Mouse (Mus musculus) neural tube, embryonic 14.5 days (tissue): ENCODE measurements around the gene Cox8a. TPM values are rescaled to one million over a fixed set of nuclear protein-coding genes. Genes with fewer than 3 reads are reported as not detected.
A peak's percentile ranks its signal among the peaks of the same experiment; 100 is the strongest.

Experiments
- ATAC-seq: fragments of 200-750 bp; cut with Nextera tagmentation; 2 replicates; pipeline ENCODE4 v1.8.0; 2017; ENCODE audit warnings: low read depth, mild to moderate bottlenecking, moderate TSS enrichment, moderate library complexity
- H3K27ac ChIP-seq: fragments of 300-500 bp; sonication (generic); 2 replicates; pipeline ENCODE4 v1.5.1; 2014; ENCODE audit warnings: low read depth, mild to moderate bottlenecking, control low read depth, low read length, moderate library complexity, mixed read lengths
- H3K27me3 ChIP-seq: fragments of 300-500 bp; sonication (generic); 2 replicates; pipeline ENCODE4 v1.6.1; 2014; ENCODE audit warnings: low read length; ENCODE audit not compliant: control insufficient read depth, insufficient read depth
- H3K36me3 ChIP-seq: fragments of 300-500 bp; sonication (generic); 2 replicates; pipeline ENCODE4 v1.6.1; 2014; ENCODE audit warnings: low read length, mixed read lengths; ENCODE audit not compliant: control insufficient read depth, insufficient read depth
- H3K4me1 ChIP-seq: fragments of 300-500 bp; sonication (generic); 2 replicates; pipeline ENCODE4 v1.6.1; 2014; ENCODE audit warnings: low read length; ENCODE audit not compliant: control insufficient read depth, insufficient read depth
- H3K4me2 ChIP-seq: fragments of 300-500 bp; sonication (generic); 2 replicates; pipeline ENCODE4 v1.6.1; 2014; ENCODE audit warnings: mild to moderate bottlenecking, low read depth, low read length, control low read depth
- H3K4me3 ChIP-seq: fragments of 300-500 bp; sonication (generic); 2 replicates; pipeline ENCODE4 v1.5.1; 2014; ENCODE audit warnings: low read depth, low read length, control low read depth, mixed read lengths
- H3K9ac ChIP-seq: fragments of 300-500 bp; sonication (generic); replicated peaks from 2 replicates; pipeline ENCODE4 v1.6.1; 2014; ENCODE audit warnings: low read depth, mild to moderate bottlenecking, control low read depth, low read length, mixed read lengths
- H3K9me3 ChIP-seq: fragments of 300-500 bp; sonication (generic); 2 replicates; pipeline ENCODE4 v1.6.1; 2016; ENCODE audit warnings: low read length; ENCODE audit not compliant: control insufficient read depth
- WGBS: fragments of 180-500 bp; shearing (Covaris S2); extraction: QIAGEN DNeasy Blood & Tissue Kit; methylation state at CpG from one replicate; pipeline ENCODE4 v1.1.7; 2014; 5-methylcytosine and 5-hydroxymethylcytosine counted together
- polyA plus RNA-seq: library from polyadenylated mRNA; unstranded; fragments of >200 nt; fragmentation: Nextera tagmentation; extraction: Ambion mirVana; gene quantifications from 2 replicates; pipeline ENCODE4 v1.2.1, GENCODE M21; 2014

Cox8a gene
- polyA plus RNA-seq, 1 experiment from 2014 or later: 1,330 TPM

- Histone ChIP-seq H3K27me3 (no peaks in the 10 kb centered on the region), H3K27ac (no peak overlapping the region), H3K36me3 (peaks cover 39% of the 10 kb centered on the region), H3K4me1 (no peaks in the 10 kb centered on the region), H3K4me3 (no peak overlapping the region), H3K9me3 (no peaks in the 10 kb centered on the region), H3K4me2 (no peak overlapping the region), H3K9ac (no peak overlapping the region)
- WGBS: 80% methylated on average over 6 of the region's 6 CpGs
- ATAC-seq: no peak
Measured at GRCm38 (mm10) chr19:7226511-7226914, 9.1 kb upstream of the Cox8a start.

GRCm38 (mm10) chr19:7225096-7225690 is 7.8 kb upstream of the Cox8a start:
- ATAC-seq: no peak
- Histone ChIP-seq H3K9me3 (no peaks in the 10 kb centered on the region), H3K4me2 (no peak overlapping the region), H3K27ac (no peak overlapping the region), H3K4me1 (no peaks in the 10 kb centered on the region), H3K4me3 (no peak overlapping the region), H3K36me3 (peaks cover 34% of the 10 kb centered on the region), H3K27me3 (no peaks in the 10 kb centered on the region), H3K9ac (no peak overlapping the region)
- 87% methylated on average over 9 of the region's 9 CpGs for WGBS

GRCm38 (mm10) chr19:7224253-7224652 is 6.8 kb upstream of the Cox8a start:
- Histone ChIP-seq H3K4me1 (no peaks in the 10 kb centered on the region), H3K36me3 (peaks cover 25% of the 10 kb centered on the region), H3K9ac (no peak overlapping the region), H3K4me3 (no peak overlapping the region), H3K27me3 (no peaks in the 10 kb centered on the region), H3K4me2 (no peak overlapping the region), H3K9me3 (no peaks in the 10 kb centered on the region), H3K27ac (no peak overlapping the region)
- ATAC-seq: no peak
- WGBS: 81% methylated on average over 3 of the region's 3 CpGs

GRCm38 (mm10) chr19:7223488-7223887 is 6.1 kb upstream of the Cox8a start:
- H3K4me2 ChIP-seq: no peak overlapping the region
- H3K27ac ChIP-seq: no peak overlapping the region
- no peaks in the 10 kb centered on the region for H3K4me1 ChIP-seq
- H3K4me3 ChIP-seq: no peak overlapping the region
- no peaks in the 10 kb centered on the region for H3K27me3 ChIP-seq
- H3K9ac ChIP-seq: no peak overlapping the region
- ATAC-seq: no peak
- no peaks in the 10 kb centered on the region for H3K9me3 ChIP-seq
- H3K36me3 ChIP-seq: peaks cover 21% of the 10 kb centered on the region

- Histone ChIP-seq H3K27ac (no peak overlapping the region), H3K9me3 (no peaks in the 10 kb centered on the region), H3K4me2 (no peak overlapping the region), H3K4me3 (no peak overlapping the region), H3K4me1 (no peaks in the 10 kb centered on the region), H3K27me3 (no peaks in the 10 kb centered on the region), H3K36me3 (peaks cover 8% of the 10 kb centered on the region; the same call in 1 of the 2 replicates), H3K9ac (no peak overlapping the region)
- 88% methylated on average over 6 of the region's 6 CpGs for WGBS
- no peak for ATAC-seq
Measured at GRCm38 (mm10) chr19:7222196-7222595, 4.8 kb upstream of the Cox8a start.

- Histone ChIP-seq H3K27me3 (no peaks in the 10 kb centered on the region), H3K27ac (no peak overlapping the region), H3K9me3 (no peaks in the 10 kb centered on the region), H3K36me3 (peaks cover 6% of the 10 kb centered on the region; the same call in 1 of the 2 replicates), H3K4me3 (no peak overlapping the region), H3K4me1 (peaks cover 17% of the 10 kb centered on the region), H3K9ac (no peak overlapping the region), H3K4me2 (no peak overlapping the region)
- WGBS: 98% methylated on average over 5 of the region's 5 CpGs
- no peak for ATAC-seq
Measured at GRCm38 (mm10) chr19:7218753-7219152, 1.3 kb upstream of the Cox8a start.

- H3K4me1 ChIP-seq: peaks cover 17% of the 10 kb centered on the region
- H3K9ac ChIP-seq: no peak overlapping the region; the same call in 1 of the 2 replicates
- 12% methylated on average over 6 of the region's 6 CpGs for WGBS
- H3K27me3 ChIP-seq: no peaks in the 10 kb centered on the region
- no peak for ATAC-seq
- H3K4me3 ChIP-seq: peak overlapping the region; percentile 69
- no peaks in the 10 kb centered on the region for H3K9me3 ChIP-seq
- peaks cover 6% of the 10 kb centered on the region; the same call in 1 of the 2 replicates for H3K36me3 ChIP-seq
- H3K27ac ChIP-seq: no peak overlapping the region
- H3K4me2 ChIP-seq: peak overlapping the region; percentile 36
Measured at GRCm38 (mm10) chr19:7217926-7218267, 481 bp upstream of the Cox8a start.

- no peak for ATAC-seq
- 94% methylated on average over 5 of the region's 5 CpGs for WGBS
- no peak overlapping the region for H3K4me3 ChIP-seq
- no peaks in the 10 kb centered on the region for H3K27me3 ChIP-seq
- H3K4me1 ChIP-seq: peaks cover 17% of the 10 kb centered on the region
- H3K36me3 ChIP-seq: peaks cover 9% of the 10 kb centered on the region
- no peak overlapping the region for H3K27ac ChIP-seq
- no peak overlapping the region for H3K9ac ChIP-seq
- no peak overlapping the region for H3K4me2 ChIP-seq
- H3K9me3 ChIP-seq: no peaks in the 10 kb centered on the region
Measured at GRCm38 (mm10) chr19:7214484-7214883, 2.9 kb downstream of the Cox8a start.

GRCm38 (mm10) chr19:7213010-7213409 is 4.4 kb downstream of the Cox8a start:
- Histone ChIP-seq H3K4me3 (no peak overlapping the region), H3K9ac (no peak overlapping the region), H3K9me3 (no peaks in the 10 kb centered on the region), H3K4me2 (no peak overlapping the region), H3K27me3 (no peaks in the 10 kb centered on the region), H3K27ac (no peak overlapping the region), H3K36me3 (peaks cover 9% of the 10 kb centered on the region), H3K4me1 (peaks cover 17% of the 10 kb centered on the region)
- 98% methylated on average over 3 of the region's 3 CpGs for WGBS
- ATAC-seq: no peak
